Mouse (Mus musculus) midbrain, embryonic 16.5 days (tissue): ENCODE results near the gene Tenm3. TPM values are rescaled to one million over a fixed set of nuclear protein-coding genes. Genes with fewer than 3 reads are reported as not detected.
A peak's percentile ranks its signal among the peaks of the same experiment; 100 is the strongest.

Experiments used
- ATAC-seq: fragments of 200-750 bp; cut with Nextera tagmentation; 2 replicates; pipeline ENCODE4 v1.8.0; 2017; ENCODE audit warnings: moderate TSS enrichment
- H3K27ac ChIP-seq: fragments of 300-500 bp; sonication (generic); 2 replicates; pipeline ENCODE4 v1.5.1; 2014; ENCODE audit warnings: mild to moderate bottlenecking, low read length, mixed read lengths
- H3K27me3 ChIP-seq: fragments of 300-500 bp; sonication (generic); 2 replicates; pipeline ENCODE4 v1.6.1; 2014; ENCODE audit warnings: low read depth, low read length, mixed read lengths; ENCODE audit not compliant: control insufficient read depth, insufficient read depth
- H3K36me3 ChIP-seq: fragments of 300-500 bp; sonication (generic); 2 replicates; pipeline ENCODE4 v1.6.1; 2014; ENCODE audit warnings: mild to moderate bottlenecking, low read length, moderate library complexity, mixed read lengths; ENCODE audit not compliant: control insufficient read depth, insufficient read depth
- H3K4me1 ChIP-seq: fragments of 300-500 bp; sonication (generic); 2 replicates; pipeline ENCODE4 v1.6.1; 2014; ENCODE audit warnings: mild to moderate bottlenecking, low read length, mixed read lengths; ENCODE audit not compliant: control insufficient read depth, insufficient read depth
- H3K4me2 ChIP-seq: fragments of 300-500 bp; sonication (generic); 2 replicates; pipeline ENCODE4 v1.6.1; 2014; ENCODE audit warnings: mild to moderate bottlenecking, low read length, mixed read lengths
- H3K4me3 ChIP-seq: fragments of 300-500 bp; sonication (generic); 2 replicates; pipeline ENCODE4 v1.5.1; 2014; ENCODE audit warnings: low read depth, mild to moderate bottlenecking, low read length, moderate library complexity, mixed read lengths
- H3K9ac ChIP-seq: fragments of 300-500 bp; sonication (generic); 2 replicates; pipeline ENCODE4 v1.6.1; 2014; ENCODE audit warnings: low read depth, low read length, mixed read lengths
- H3K9me3 ChIP-seq: fragments of 300-500 bp; sonication (generic); replicated peaks from 2 replicates; pipeline ENCODE4 v1.6.1; 2014; ENCODE audit warnings: mild to moderate bottlenecking, low read length, mixed read lengths; ENCODE audit not compliant: control insufficient read depth, poor library complexity, severe bottlenecking
- WGBS: fragments of 180-500 bp; shearing (Covaris S2); extraction: QIAGEN DNeasy Blood & Tissue Kit; methylation state at CpG from one replicate; pipeline ENCODE4 v1.1.7; 2014; 5-methylcytosine and 5-hydroxymethylcytosine counted together
- polyA plus RNA-seq: library from polyadenylated mRNA; unstranded; fragments of >200 nt; fragmentation: Nextera tagmentation; extraction: Ambion mirVana; gene quantifications from 2 replicates; pipeline ENCODE4 v1.2.1, GENCODE M21; 2015

The Tenm3 gene
- polyA plus RNA-seq, 1 experiment from 2014 or later: 37.4 TPM

DNA sequence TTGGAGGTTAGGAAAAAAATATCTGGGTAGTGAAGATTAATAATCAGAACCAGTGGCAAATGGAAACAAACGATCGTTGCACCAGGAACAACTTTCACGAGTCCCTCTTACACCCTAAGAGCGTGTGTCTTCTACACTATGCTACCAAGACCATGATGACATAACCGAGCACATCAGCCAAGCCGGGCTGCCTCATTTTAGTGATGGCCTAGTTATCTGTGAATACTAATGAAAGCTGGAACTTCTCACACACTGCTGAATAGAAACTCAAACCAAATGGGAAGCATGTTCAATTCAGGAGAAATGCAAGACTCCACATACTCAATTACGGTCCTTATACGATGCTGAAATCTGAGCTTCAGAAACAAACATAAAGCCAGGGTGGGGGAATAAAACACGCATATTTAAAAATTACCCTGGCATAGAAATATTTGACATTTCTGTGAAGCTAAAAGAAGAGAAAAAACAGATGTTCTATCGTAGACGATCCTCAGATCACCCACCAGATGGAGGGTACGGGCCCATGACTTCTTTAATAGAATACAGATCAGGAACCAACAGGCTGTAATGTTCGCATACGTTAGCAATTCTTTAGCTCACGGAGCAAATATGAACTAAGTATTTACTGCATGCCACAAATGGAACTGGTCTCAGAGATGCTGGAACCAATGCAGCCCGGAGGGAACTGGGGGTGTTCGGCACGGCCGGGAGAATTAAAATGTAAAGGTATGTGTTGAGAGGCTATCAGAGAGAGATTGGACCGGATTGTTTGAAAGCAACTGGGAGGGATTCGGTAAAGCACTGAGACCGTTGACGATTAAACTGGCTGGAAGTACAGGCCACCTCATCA lies 393.1 kb downstream of the Tenm3 start:
- Histone ChIP-seq H3K9me3 (no peaks in the 10 kb centered on the region), H3K36me3 (no peaks in the 10 kb centered on the region), H3K4me2 (peak overlapping the region; percentile 27; the same call in 1 of the 2 replicates), H3K9ac (no peak overlapping the region), H3K27ac (no peak overlapping the region), H3K27me3 (no peaks in the 10 kb centered on the region), H3K4me3 (no peak overlapping the region), H3K4me1 (peaks cover 24% of the 10 kb centered on the region)
- WGBS: 43% methylated on average over 23 of the region's 23 CpGs
- no peak for ATAC-seq

DNA sequence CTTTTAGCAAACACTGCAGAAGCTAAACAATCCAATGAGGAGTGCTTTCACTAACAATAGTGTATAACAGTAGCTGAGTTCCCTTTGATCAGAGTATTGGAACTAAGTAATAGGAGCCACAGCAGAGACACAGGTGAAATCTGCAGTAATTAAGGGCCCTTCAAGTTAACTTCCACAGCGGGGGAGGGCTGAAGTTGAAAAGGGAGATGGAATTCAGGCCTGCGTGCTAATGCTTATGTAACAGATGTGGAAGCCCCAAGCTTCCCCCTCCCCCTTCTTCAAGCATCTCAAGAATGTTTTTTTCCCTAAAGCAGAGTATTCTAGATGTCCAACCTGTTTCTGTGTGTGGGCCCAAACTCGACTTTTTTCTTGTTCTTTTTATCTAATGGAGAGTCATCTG lies 394.1 kb downstream of the Tenm3 start:
- Histone ChIP-seq H3K9ac (no peak overlapping the region), H3K36me3 (no peaks in the 10 kb centered on the region), H3K9me3 (no peaks in the 10 kb centered on the region), H3K4me2 (no peak overlapping the region), H3K27ac (no peak overlapping the region), H3K27me3 (no peaks in the 10 kb centered on the region), H3K4me1 (peaks cover 24% of the 10 kb centered on the region), H3K4me3 (no peak overlapping the region)
- ATAC-seq: no peak
- WGBS: 11% methylated on average over 3 of the region's 3 CpGs

DNA sequence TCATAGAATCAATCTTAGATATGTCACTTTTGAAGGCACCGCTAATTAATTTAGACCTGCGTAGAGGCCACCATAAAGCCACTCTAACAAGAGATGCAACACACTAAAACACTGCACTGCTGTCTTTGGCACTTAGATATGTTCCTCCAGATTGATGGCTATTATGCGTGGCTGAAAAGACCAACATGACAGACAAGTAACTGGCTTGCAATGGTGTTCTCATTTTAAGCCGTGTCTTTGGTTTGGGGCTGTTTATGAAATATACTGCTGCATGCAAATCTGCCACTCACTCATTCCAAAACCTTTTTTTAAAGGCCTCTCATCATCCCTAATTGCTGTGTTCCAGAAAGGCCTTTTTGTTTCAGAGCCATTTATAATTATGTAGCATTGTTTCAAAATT lies 398.1 kb downstream of the Tenm3 start:
- Histone ChIP-seq H3K27ac (no peak overlapping the region), H3K36me3 (no peaks in the 10 kb centered on the region), H3K9me3 (no peaks in the 10 kb centered on the region), H3K4me1 (peaks cover 14% of the 10 kb centered on the region), H3K4me2 (no peak overlapping the region), H3K27me3 (no peaks in the 10 kb centered on the region), H3K9ac (no peak overlapping the region), H3K4me3 (no peak overlapping the region)
- 83% methylated on average over 4 of the region's 4 CpGs for WGBS
- ATAC-seq: no peak

DNA sequence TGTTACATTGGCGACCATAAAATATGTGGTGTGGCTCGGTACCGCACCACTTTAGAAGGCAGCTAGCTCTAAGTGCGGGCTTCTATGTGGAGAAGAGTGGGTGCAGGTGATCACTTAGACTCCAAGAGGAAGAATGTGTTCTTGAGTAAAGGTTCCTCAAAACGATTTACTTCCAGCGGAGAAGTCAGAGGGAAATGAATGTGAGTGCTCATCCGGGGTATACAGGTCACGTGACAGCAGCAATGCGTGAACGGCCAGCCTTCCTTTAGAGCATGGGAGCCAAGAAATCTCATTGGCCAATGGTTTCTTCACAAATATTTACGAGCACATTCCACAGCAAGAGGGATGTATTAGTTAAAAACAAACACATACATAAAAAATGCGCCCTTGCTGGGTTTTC lies 404.3 kb downstream of the Tenm3 start:
- Histone ChIP-seq H3K4me1 (peaks cover 6% of the 10 kb centered on the region), H3K27ac (no peak overlapping the region), H3K27me3 (no peaks in the 10 kb centered on the region), H3K9me3 (no peaks in the 10 kb centered on the region), H3K36me3 (no peaks in the 10 kb centered on the region), H3K9ac (no peak overlapping the region), H3K4me3 (no peak overlapping the region), H3K4me2 (no peak overlapping the region)
- 89% methylated on average over 12 of the region's 12 CpGs for WGBS
- no peak for ATAC-seq

DNA sequence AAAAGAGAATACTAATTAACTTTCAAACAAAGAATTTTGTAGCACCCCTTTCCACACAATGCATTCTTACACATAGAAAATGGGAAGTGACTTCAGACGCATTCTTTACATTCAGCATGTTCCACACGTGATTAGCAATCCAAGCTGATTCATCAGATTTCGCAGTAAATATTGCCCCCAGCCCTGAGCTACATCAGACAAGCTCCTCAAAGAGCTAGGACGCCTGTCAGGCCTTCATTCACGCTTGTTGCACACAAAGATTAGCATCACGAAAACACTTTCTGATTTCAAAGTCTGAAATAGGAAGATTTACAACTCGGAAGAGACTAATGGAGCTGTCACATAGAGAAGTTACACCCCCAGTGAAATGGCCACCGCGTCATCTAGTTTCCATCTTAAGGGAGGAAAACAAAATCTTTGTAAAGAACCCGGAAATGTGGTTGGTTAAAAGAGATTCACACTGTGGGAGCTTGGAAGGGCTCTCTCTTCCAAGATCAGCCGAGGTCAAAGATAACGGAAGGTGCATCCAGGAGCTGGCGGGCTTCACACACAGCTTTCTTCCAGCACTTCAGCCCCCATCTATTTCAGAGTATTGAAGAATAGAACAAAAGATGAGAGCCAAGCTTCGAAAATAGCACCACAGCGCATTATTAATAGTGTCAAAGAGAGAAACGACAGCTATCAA lies 406.1 kb downstream of the Tenm3 start:
- H3K4me1 ChIP-seq: peaks cover 6% of the 10 kb centered on the region
- H3K9me3 ChIP-seq: no peaks in the 10 kb centered on the region
- H3K27me3 ChIP-seq: no peaks in the 10 kb centered on the region
- no peak overlapping the region for H3K4me3 ChIP-seq
- peak; percentile 67; the same call in 1 of the 2 replicates for ATAC-seq
- no peak overlapping the region for H3K9ac ChIP-seq
- H3K36me3 ChIP-seq: no peaks in the 10 kb centered on the region
- 12% methylated on average over 16 of the region's 16 CpGs for WGBS
- no peak overlapping the region for H3K27ac ChIP-seq
- H3K4me2 ChIP-seq: peak overlapping the region; percentile 30

DNA sequence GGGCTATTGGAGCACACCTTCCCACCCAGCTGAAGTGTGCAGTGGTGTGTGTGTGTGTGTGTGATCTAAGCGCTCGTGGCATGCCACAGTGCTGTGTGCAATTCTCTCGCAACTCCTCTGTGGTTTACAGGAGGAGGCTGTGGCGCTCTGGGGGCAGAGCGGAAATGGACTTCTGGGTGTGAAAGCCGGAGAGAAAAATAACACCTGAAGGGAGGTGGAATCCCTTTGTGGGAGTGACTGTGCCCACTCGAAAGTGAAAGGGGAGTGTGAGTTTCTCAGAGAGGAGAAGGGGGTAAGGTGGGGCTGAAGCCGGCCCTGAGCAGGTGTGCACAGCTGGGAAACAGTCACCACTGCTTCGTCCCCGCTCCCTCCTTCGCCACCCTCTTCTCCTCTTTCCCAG lies 418.6 kb downstream of the Tenm3 start:
- Histone ChIP-seq H3K4me3 (no peak overlapping the region), H3K4me1 (no peaks in the 10 kb centered on the region), H3K27ac (no peak overlapping the region), H3K9ac (no peak overlapping the region), H3K27me3 (no peaks in the 10 kb centered on the region), H3K36me3 (no peaks in the 10 kb centered on the region), H3K4me2 (no peak overlapping the region), H3K9me3 (no peaks in the 10 kb centered on the region)
- ATAC-seq: no peak
- 90% methylated on average over 11 of the region's 11 CpGs for WGBS

DNA sequence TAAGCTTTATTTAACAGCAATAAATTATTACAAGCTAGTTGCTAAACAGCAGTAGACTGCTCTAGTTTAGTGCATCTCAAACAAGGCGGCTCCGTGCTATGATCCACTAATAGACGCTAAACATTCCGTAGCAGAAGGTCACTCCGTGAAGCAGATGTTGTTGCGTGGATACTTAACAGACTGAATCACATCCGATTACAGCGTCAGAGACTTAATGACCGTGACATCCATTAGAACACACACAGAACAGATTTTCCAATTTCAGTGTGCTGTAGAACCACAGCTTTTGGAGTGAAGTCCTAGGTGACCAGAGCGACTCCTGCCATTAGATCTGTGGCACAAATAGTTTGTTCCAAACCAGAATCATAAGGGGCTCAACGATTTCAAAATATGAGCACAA lies 426.0 kb downstream of the Tenm3 start:
- Histone ChIP-seq H3K4me1 (no peaks in the 10 kb centered on the region), H3K4me2 (no peak overlapping the region), H3K9me3 (no peaks in the 10 kb centered on the region), H3K36me3 (no peaks in the 10 kb centered on the region), H3K9ac (no peak overlapping the region), H3K27me3 (no peaks in the 10 kb centered on the region), H3K4me3 (no peak overlapping the region), H3K27ac (no peak overlapping the region)
- 45% methylated on average over 11 of the region's 11 CpGs for WGBS
- ATAC-seq: no peak

DNA sequence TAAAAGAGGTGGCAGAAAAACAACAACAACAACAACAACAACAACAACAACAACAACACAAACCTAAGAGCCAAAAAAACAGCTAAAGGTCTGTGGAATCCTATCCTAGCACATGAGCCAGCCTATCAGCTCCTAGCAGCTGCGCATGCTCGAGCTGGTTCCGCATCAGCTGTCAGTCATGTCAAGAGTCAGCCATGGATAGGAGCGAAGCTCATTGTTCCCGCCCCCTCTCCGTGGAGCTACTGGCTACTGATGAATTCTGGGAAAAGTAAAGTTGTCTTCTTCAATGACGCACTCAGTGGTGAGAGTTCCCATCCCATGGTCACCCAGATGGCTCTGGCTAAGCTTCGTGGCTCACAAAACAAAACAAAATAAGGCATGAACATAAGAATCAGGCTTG lies 432.8 kb downstream of the Tenm3 start:
- Histone ChIP-seq H3K4me1 (no peaks in the 10 kb centered on the region), H3K27me3 (no peaks in the 10 kb centered on the region), H3K4me2 (no peak overlapping the region), H3K9ac (no peak overlapping the region), H3K36me3 (peaks cover 6% of the 10 kb centered on the region), H3K9me3 (no peaks in the 10 kb centered on the region; the same call in 1 of the 2 replicates), H3K4me3 (no peak overlapping the region), H3K27ac (no peak overlapping the region)
- 98% methylated on average over 8 of the region's 8 CpGs for WGBS
- ATAC-seq: no peak

DNA sequence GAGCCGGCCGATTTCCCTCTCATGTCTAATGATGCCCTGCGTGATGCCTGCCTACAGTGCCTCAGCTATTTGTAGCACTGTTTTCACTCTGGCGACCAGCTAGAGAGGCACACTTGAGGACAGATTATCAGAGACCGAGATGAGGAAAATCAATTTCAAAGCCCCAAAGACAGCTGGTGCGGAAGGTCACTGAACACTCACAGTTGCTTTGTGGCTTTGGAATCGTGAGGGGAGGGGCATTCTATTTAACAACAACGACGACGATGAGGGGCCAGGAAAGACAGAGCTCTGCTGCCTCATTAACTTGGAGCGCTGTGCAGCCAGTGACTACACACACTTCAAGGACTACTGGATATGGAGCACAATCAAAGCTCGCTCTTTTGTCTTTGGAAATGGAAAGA lies 443.2 kb downstream of the Tenm3 start:
- no peaks in the 10 kb centered on the region for H3K27me3 ChIP-seq
- WGBS: 10% methylated on average over 12 of the region's 12 CpGs
- peak overlapping the region; percentile 36 for H3K4me2 ChIP-seq
- H3K27ac ChIP-seq: peak overlapping the region; percentile 64
- peak; percentile 64; the same call in 1 of the 2 replicates for ATAC-seq
- H3K9ac ChIP-seq: peak overlapping the region; percentile 31; the same call in 1 of the 2 replicates
- peaks cover 7% of the 10 kb centered on the region; the same call in 1 of the 2 replicates for H3K4me1 ChIP-seq
- no peaks in the 10 kb centered on the region for H3K36me3 ChIP-seq
- H3K4me3 ChIP-seq: 0 out of 2 replicates have a peak overlapping the region, but pooled peaks have one; percentile 1
- no peaks in the 10 kb centered on the region for H3K9me3 ChIP-seq
